Mouse (Mus musculus) cerebellum, adult (tissue): ENCODE results near the gene Nudt22.

ENCODE experiments used
- ATAC-seq: cut with Nextera tagmentation; 2 replicates; pipeline ENCODE4 v1.9.2; 2017; ENCODE audit warnings: mild to moderate bottlenecking, moderate library complexity, mixed read lengths; ENCODE audit not compliant: insufficient number of reproducible peaks, low FRiP score, low TSS enrichment

Nudt22 gene

GRCm38 (mm10) chr19:6951994-6952711 lies 43.8 kb downstream of the Nudt22 start:
- ATAC-seq = 0 out of 2 replicates have a peak, but pooled peaks have one; percentile 19

GRCm38 (mm10) chr19:6951381-6951968 lies 44.4 kb downstream of the Nudt22 start:
- peak; percentile 77 for ATAC-seq

GRCm38 (mm10) chr19:6950613-6951153 lies 45.2 kb downstream of the Nudt22 start:
- ATAC-seq = peak; percentile 16; the same call in 1 of the 2 replicates

DNA sequence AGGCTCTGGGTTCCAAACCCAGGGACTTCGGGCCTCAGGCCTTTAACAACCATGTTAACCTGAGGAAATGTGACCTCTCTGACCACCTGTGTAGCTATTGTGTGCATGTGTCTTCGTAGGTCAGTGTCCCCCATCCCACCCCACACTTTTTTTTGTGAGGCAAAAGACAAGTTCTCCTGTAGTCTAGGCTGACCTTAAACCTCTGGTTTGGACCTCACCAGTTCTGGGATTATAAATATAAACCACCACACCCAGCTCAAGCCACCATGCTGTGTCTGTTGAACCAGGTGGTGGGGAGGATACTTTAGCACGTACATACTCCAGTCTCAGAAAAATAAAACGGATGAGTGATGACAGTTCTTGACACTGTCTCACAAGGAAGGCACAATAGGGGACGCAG lies 46.0 kb downstream of the Nudt22 start:
- no peak for ATAC-seq

- ATAC-seq = no peak
Observed at GRCm38 (mm10) chr19:6949532-6949931, 46.4 kb downstream of the Nudt22 start.

GRCm38 (mm10) chr19:6948186-6948585 lies 47.7 kb downstream of the Nudt22 start:
- ATAC-seq = no peak

GRCm38 (mm10) chr19:6947742-6948141 lies 48.2 kb downstream of the Nudt22 start:
- no peak for ATAC-seq

- ATAC-seq = no peak
Observed at GRCm38 (mm10) chr19:6943709-6944108, 52.2 kb downstream of the Nudt22 start.
